Mouse (Mus musculus): ENCODE data around the gene Mast3. TPM values are rescaled to one million over a fixed set of nuclear protein-coding genes. Genes with fewer than 3 reads are reported as not detected.

Mast3 gene
- polyA plus RNA-seq, 1 experiment, result 282 TPM

GRCm38 (mm10) chr8:70808955-70809701, 4.3 kb upstream of the Mast3 start:
- TF ChIP-seq CTCF (IDR thresholded peaks at IDR 0.05; ENCODE audit: extremely low read depth, insufficient read depth, low read length) (no peak), POLR2A (IDR thresholded peaks at IDR 0.05; ENCODE audit: extremely low read depth, insufficient read depth, low read length) (no peak)
- H3K4me1 ChIP-seq (ENCODE audit: control insufficient read depth, insufficient read depth, low read length), result no peaks in the 10 kb centered on the region
- H3K4me3 ChIP-seq (ENCODE audit: insufficient read depth, low read length), result no peak overlapping the region
- H3K27ac ChIP-seq (ENCODE audit: insufficient read depth, low read length), result no peak overlapping the region

DNA sequence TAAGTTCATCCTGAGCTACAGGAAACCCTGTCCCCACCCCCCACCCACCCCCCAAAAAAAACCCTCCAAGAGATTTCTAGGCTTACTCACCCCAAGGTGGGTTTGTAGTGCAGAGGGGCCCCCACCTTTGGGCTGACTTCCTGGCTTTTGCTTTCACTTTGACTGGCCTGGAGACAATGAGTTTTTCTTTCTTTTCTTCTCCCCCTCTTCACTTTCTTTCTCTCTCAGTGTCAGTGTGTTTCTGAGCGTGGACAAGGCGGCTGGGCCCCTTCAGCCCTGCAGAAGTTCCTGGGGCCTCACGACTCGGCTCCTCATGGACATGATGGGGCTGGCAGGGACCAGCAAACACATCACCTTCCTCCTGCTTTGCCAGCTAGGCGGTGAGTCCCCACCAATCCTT, 3.4 kb upstream of the Mast3 start, which contains the start of gene Il12rb1:
Il12rb1 (plus strand) TSS at position 211 of the 400 bp plus-strand sequence.
- Histone ChIP-seq H3K27ac (ENCODE audit: insufficient read depth, low read length) (peak within 1 kb of the TSS; percentile 86), H3K4me3 (ENCODE audit: insufficient read depth, low read length) (no peak within 1 kb of the TSS), H3K4me1 (ENCODE audit: control insufficient read depth, insufficient read depth, low read length) (no peaks in the 10 kb centered on the region)
- TF ChIP-seq POLR2A (IDR thresholded peaks at IDR 0.05; ENCODE audit: extremely low read depth, insufficient read depth, low read length) (no peak), CTCF (IDR thresholded peaks at IDR 0.05; ENCODE audit: extremely low read depth, insufficient read depth, low read length) (no peak)

- H3K4me1 ChIP-seq (ENCODE audit: control insufficient read depth, insufficient read depth, low read length), result 0 out of 2 replicates have a peak, but pooled peaks cover under 1% of the 10 kb centered on the region
- peak overlapping the region; percentile 86 for H3K27ac ChIP-seq (ENCODE audit: insufficient read depth, low read length)
- TF ChIP-seq POLR2A (IDR thresholded peaks at IDR 0.05; ENCODE audit: extremely low read depth, insufficient read depth, low read length) (no peak), CTCF (IDR thresholded peaks at IDR 0.05; ENCODE audit: extremely low read depth, insufficient read depth, low read length) (no peak)
- H3K4me3 ChIP-seq (ENCODE audit: insufficient read depth, low read length), result no peak overlapping the region
Observed at GRCm38 (mm10) chr8:70807304-70807703, 2.5 kb upstream of the Mast3 start.

GRCm38 (mm10) chr8:70806541-70806940, 1.7 kb upstream of the Mast3 start:
- Histone ChIP-seq H3K27ac (ENCODE audit: insufficient read depth, low read length) (peak overlapping the region; percentile 86), H3K4me3 (ENCODE audit: insufficient read depth, low read length) (no peak overlapping the region), H3K4me1 (ENCODE audit: control insufficient read depth, insufficient read depth, low read length) (peaks cover 3% of the 10 kb centered on the region; the same call in 1 of the 2 replicates)
- TF ChIP-seq POLR2A (IDR thresholded peaks at IDR 0.05; ENCODE audit: extremely low read depth, insufficient read depth, low read length), result no peak
- no peak for TF ChIP-seq CTCF (IDR thresholded peaks at IDR 0.05; ENCODE audit: extremely low read depth, insufficient read depth, low read length)

- Histone ChIP-seq H3K27ac (ENCODE audit: insufficient read depth, low read length) (peak overlapping the region; percentile 51), H3K4me1 (ENCODE audit: control insufficient read depth, insufficient read depth, low read length) (peaks cover 5% of the 10 kb centered on the region), H3K4me3 (ENCODE audit: insufficient read depth, low read length) (peak overlapping the region; percentile 88)
- TF ChIP-seq POLR2A (IDR thresholded peaks at IDR 0.05; ENCODE audit: extremely low read depth, insufficient read depth, low read length) (no peak), CTCF (IDR thresholded peaks at IDR 0.05; ENCODE audit: extremely low read depth, insufficient read depth, low read length) (no peak)
Observed at GRCm38 (mm10) chr8:70803761-70804480, 933 bp downstream of the Mast3 start.

DNA sequence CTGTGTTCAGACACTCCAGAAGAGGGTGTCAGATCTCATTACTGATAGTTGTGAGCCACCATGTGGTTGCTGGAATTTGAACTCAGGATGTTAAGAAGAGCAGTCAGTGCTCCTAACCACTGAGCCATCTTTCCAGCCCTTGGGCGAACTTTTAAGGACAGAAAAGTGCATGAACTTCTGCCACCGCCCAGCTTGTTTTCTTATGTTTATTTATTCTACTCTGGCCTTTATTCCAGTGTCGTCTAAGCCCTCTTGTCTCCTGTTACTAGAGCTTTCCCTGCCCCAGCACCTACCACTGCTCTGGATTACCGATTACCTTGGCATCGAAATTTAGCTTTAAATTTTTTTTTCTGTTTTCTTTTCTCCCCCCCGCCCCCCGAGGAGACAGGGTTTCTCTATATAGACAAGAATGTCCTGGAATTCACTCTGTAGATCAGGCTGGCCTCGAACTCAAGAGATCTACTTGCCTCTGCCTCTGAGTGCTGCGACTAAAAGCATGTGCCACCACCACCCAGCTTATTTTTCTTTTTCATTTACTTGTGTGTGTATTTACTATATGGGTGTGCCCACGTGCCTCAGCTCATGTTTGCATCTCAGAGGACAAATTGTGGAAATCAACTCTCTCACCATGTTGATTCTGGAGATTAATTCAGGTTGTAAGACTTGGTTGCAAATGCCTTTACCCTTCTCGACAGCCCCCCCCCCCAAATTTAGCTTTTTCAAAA, 1.9 kb downstream of the Mast3 start:
- peaks cover 5% of the 10 kb centered on the region for H3K4me1 ChIP-seq (ENCODE audit: control insufficient read depth, insufficient read depth, low read length)
- H3K4me3 ChIP-seq (ENCODE audit: insufficient read depth, low read length), result peak overlapping the region; percentile 88
- TF ChIP-seq CTCF (IDR thresholded peaks at IDR 0.05; ENCODE audit: extremely low read depth, insufficient read depth, low read length) (no peak), POLR2A (IDR thresholded peaks at IDR 0.05; ENCODE audit: extremely low read depth, insufficient read depth, low read length) (no peak)
- no peak overlapping the region for H3K27ac ChIP-seq (ENCODE audit: insufficient read depth, low read length)

DNA sequence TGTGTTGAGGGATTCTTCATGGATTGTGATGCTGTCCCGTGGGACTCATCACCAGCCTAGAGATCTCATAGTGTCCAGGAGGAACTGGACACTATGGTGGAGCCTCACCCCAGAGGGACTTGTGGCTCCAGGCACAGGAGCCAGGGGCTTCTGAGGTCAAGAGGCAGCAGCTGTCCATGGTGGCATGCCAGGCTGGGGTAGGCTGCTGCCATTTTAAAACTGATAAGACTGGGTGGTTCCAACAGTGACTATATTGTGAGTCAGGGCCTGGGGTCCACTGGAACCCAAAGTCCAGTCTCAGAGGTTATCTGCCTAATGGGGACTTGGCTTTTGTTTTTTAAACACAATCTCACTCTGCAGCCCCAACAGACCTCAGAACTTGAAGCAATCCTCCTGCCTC, 3.0 kb downstream of the Mast3 start:
- Histone ChIP-seq H3K4me3 (ENCODE audit: insufficient read depth, low read length) (no peak overlapping the region), H3K27ac (ENCODE audit: insufficient read depth, low read length) (peak overlapping the region; percentile 63; the same call in 1 of the 2 replicates), H3K4me1 (ENCODE audit: control insufficient read depth, insufficient read depth, low read length) (peaks cover 7% of the 10 kb centered on the region)
- TF ChIP-seq CTCF (IDR thresholded peaks at IDR 0.05; ENCODE audit: extremely low read depth, insufficient read depth, low read length) (no peak), POLR2A (IDR thresholded peaks at IDR 0.05; ENCODE audit: extremely low read depth, insufficient read depth, low read length) (no peak)

DNA sequence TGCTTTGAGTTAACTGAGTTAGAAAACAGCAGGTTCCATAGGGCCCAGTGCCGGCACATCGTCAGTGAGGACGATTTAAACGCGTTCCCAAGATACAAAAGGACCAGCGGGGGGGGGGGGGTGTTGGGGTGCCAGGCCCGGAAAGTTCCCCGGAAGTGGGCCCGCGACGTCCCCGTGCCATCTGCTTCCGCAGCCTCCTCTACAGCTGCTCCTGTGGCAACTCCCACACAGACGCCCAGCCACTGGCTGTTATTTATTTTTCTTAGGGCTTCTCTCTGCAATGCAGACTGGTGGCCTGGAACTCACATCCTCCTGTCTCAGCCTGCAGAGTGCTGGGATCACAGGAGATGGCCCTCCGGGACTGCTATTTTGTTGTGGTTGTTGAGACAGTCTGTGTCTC, 3.7 kb downstream of the Mast3 start:
- Histone ChIP-seq H3K4me1 (ENCODE audit: control insufficient read depth, insufficient read depth, low read length) (peaks cover 7% of the 10 kb centered on the region), H3K27ac (ENCODE audit: insufficient read depth, low read length) (no peak overlapping the region), H3K4me3 (ENCODE audit: insufficient read depth, low read length) (no peak overlapping the region)
- peak; percentile 37; the same call in 1 of the 2 replicates for TF ChIP-seq POLR2A (IDR thresholded peaks at IDR 0.05; ENCODE audit: extremely low read depth, insufficient read depth, low read length)
- TF ChIP-seq CTCF (IDR thresholded peaks at IDR 0.05; ENCODE audit: extremely low read depth, insufficient read depth, low read length), result no peak

DNA sequence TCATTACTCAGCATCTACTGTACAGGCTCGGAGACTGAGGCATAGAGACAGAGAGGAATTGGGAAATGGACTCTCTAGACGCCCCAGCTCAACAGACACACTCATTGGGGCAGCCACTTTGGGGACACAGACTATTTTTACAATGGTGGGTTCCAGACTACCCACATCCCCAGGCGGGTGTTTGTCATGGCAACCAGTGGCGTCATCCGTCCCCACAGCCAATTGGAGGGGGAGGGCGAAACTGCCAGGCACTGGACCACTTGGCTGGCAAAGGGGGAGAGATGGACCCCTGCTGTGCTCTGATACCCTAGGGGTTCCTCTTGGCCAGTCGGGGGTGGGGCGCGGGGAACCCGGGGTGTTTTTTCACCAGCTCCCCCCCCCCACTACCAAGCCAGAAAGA, 4.2 kb downstream of the Mast3 start:
- peak overlapping the region; percentile 62 for H3K27ac ChIP-seq (ENCODE audit: insufficient read depth, low read length)
- no peak overlapping the region for H3K4me3 ChIP-seq (ENCODE audit: insufficient read depth, low read length)
- H3K4me1 ChIP-seq (ENCODE audit: control insufficient read depth, insufficient read depth, low read length), result peaks cover 7% of the 10 kb centered on the region
- TF ChIP-seq POLR2A (IDR thresholded peaks at IDR 0.05; ENCODE audit: extremely low read depth, insufficient read depth, low read length), result no peak
- TF ChIP-seq CTCF (IDR thresholded peaks at IDR 0.05; ENCODE audit: extremely low read depth, insufficient read depth, low read length), result no peak

Data from cortical plate, adult 2 months (tissue).